Mouse (Mus musculus): ENCODE results near the gene Slc10a6. TPM values are rescaled to one million over a fixed set of nuclear protein-coding genes. Genes with fewer than 3 reads are reported as not detected.

Slc10a6 gene
- total RNA-seq, 1 experiment: 0.22 TPM

GRCm38 (mm10) chr5:103674482-103674881 lies 45.3 kb upstream of the Slc10a6 start:
- DNase-seq (ENCODE audit: low read depth, low spot score): no peak
- TF ChIP-seq HCFC1 (IDR thresholded peaks at IDR 0.05; ENCODE audit: borderline replicate concordance, insufficient read depth, low read length): no peak
- TF ChIP-seq ZNF384 (IDR thresholded peaks at IDR 0.05; ENCODE audit: low read depth, low read length): no peak
- TF ChIP-seq ZC3H11A (IDR thresholded peaks at IDR 0.05; ENCODE audit: borderline replicate concordance, low read depth, low read length): no peak
- no peak for TF ChIP-seq CHD2 (IDR thresholded peaks at IDR 0.05; ENCODE audit: low read depth, low read length)
- TF ChIP-seq MAFK (IDR thresholded peaks at IDR 0.05; ENCODE audit: insufficient read depth, low read depth, low read length): no peak
- in situ Hi-C loops (cut with MboI; ENCODE audit: low sequenced_read_pairs in 2 of 2, unreplicated experiment in 2 of 2): loop anchor here in 1 of 2 experiments (25.0 kb wide), 1 partner anchor 312 kb away; no protein-coding TSS in a partner anchor
- H3K36me3 ChIP-seq (ENCODE audit: control insufficient read depth, insufficient read depth, low read length, poor library complexity, severe bottlenecking): no peaks in the 10 kb centered on the region
- peaks cover 0 to 8% of the 10 kb centered on the region in 2 experiments; a peak in 3 of 4 replicates for H3K4me1 ChIP-seq (ENCODE audit: control insufficient read depth in 2 of 2, insufficient read depth in 2 of 2, low read length in 2 of 2, poor library complexity in 1 of 2)
- H3K27ac ChIP-seq (ENCODE audit: insufficient read depth, low read depth, low read length, poor library complexity, severe bottlenecking): no peak overlapping the region
- H3K9ac ChIP-seq (ENCODE audit: insufficient read depth, low read depth, low read length, poor library complexity, severe bottlenecking): no peak overlapping the region
- no peaks in the 10 kb centered on the region for H3K9me3 ChIP-seq (ENCODE audit: control insufficient read depth, insufficient read depth, low read depth, low read length)
- no peak overlapping the region for H3K4me3 ChIP-seq (ENCODE audit: insufficient read depth in 1 of 2, low read depth in 1 of 2, low read length in 2 of 2, poor library complexity in 1 of 2, severe bottlenecking in 1 of 2)

DNA sequence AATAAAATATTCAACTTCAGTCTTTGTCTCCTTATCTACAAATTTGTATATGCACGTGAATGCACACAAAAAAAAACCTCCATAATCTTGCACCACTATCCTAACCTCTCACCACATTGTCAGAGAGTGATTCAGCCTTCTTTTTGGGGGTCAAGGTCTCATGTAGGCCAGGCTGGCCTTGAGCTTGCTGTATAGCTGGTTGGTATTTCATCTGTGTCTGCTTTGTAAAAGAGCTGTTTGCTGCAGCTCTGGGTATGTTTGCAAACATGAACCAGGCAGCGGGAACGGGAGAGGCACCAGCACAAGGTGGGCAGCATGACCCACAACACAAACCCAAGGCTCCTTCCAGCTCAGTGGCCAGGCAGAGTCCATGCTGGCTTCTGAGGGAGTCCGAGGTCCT lies 44.4 kb upstream of the Slc10a6 start:
- Histone ChIP-seq H3K27ac (ENCODE audit: insufficient read depth, low read depth, low read length, poor library complexity, severe bottlenecking) (no peak overlapping the region), H3K4me1 (ENCODE audit: control insufficient read depth in 2 of 2, insufficient read depth in 2 of 2, low read length in 2 of 2, poor library complexity in 1 of 2) (peaks cover 0 to 8% of the 10 kb centered on the region in 2 experiments; a peak in 2 of 4 replicates), H3K4me3 (ENCODE audit: insufficient read depth in 1 of 2, low read depth in 1 of 2, low read length in 2 of 2, poor library complexity in 1 of 2, severe bottlenecking in 1 of 2) (no peak overlapping the region), H3K9ac (ENCODE audit: insufficient read depth, low read depth, low read length, poor library complexity, severe bottlenecking) (no peak overlapping the region), H3K36me3 (ENCODE audit: control insufficient read depth, insufficient read depth, low read length, poor library complexity, severe bottlenecking) (no peaks in the 10 kb centered on the region), H3K9me3 (ENCODE audit: control insufficient read depth, insufficient read depth, low read depth, low read length) (no peaks in the 10 kb centered on the region)
- TF ChIP-seq ZC3H11A (IDR thresholded peaks at IDR 0.05; ENCODE audit: borderline replicate concordance, low read depth, low read length): no peak
- no peak for TF ChIP-seq ZNF384 (IDR thresholded peaks at IDR 0.05; ENCODE audit: low read depth, low read length)
- no peak for TF ChIP-seq HCFC1 (IDR thresholded peaks at IDR 0.05; ENCODE audit: borderline replicate concordance, insufficient read depth, low read length)
- TF ChIP-seq CHD2 (IDR thresholded peaks at IDR 0.05; ENCODE audit: low read depth, low read length): no peak
- no peak for TF ChIP-seq MAFK (IDR thresholded peaks at IDR 0.05; ENCODE audit: insufficient read depth, low read depth, low read length)
- in situ Hi-C loops (cut with MboI; ENCODE audit: low sequenced_read_pairs in 2 of 2, unreplicated experiment in 2 of 2): loop anchor here in 1 of 2 experiments (25.0 kb wide), 1 partner anchor 311 kb away; no protein-coding TSS in a partner anchor
- no peak for DNase-seq (ENCODE audit: low read depth, low spot score)

GRCm38 (mm10) chr5:103671858-103672257 lies 42.7 kb upstream of the Slc10a6 start:
- in situ Hi-C loops (cut with MboI; ENCODE audit: low sequenced_read_pairs in 2 of 2, unreplicated experiment in 2 of 2): loop anchor here in 1 of 2 experiments (25.0 kb wide), 1 partner anchor 310 kb away; no protein-coding TSS in a partner anchor
- TF ChIP-seq CHD2 (IDR thresholded peaks at IDR 0.05; ENCODE audit: low read depth, low read length): no peak
- TF ChIP-seq ZC3H11A (IDR thresholded peaks at IDR 0.05; ENCODE audit: borderline replicate concordance, low read depth, low read length): no peak
- TF ChIP-seq MAFK (IDR thresholded peaks at IDR 0.05; ENCODE audit: insufficient read depth, low read depth, low read length): no peak
- no peak for TF ChIP-seq HCFC1 (IDR thresholded peaks at IDR 0.05; ENCODE audit: borderline replicate concordance, insufficient read depth, low read length)
- no peak for TF ChIP-seq ZNF384 (IDR thresholded peaks at IDR 0.05; ENCODE audit: low read depth, low read length)
- Histone ChIP-seq H3K4me3 (ENCODE audit: insufficient read depth in 1 of 2, low read depth in 1 of 2, low read length in 2 of 2, poor library complexity in 1 of 2, severe bottlenecking in 1 of 2) (no peak overlapping the region), H3K9ac (ENCODE audit: insufficient read depth, low read depth, low read length, poor library complexity, severe bottlenecking) (no peak overlapping the region), H3K36me3 (ENCODE audit: control insufficient read depth, insufficient read depth, low read length, poor library complexity, severe bottlenecking) (no peaks in the 10 kb centered on the region), H3K9me3 (ENCODE audit: control insufficient read depth, insufficient read depth, low read depth, low read length) (no peaks in the 10 kb centered on the region), H3K27ac (ENCODE audit: insufficient read depth, low read depth, low read length, poor library complexity, severe bottlenecking) (no peak overlapping the region), H3K4me1 (ENCODE audit: control insufficient read depth in 2 of 2, insufficient read depth in 2 of 2, low read length in 2 of 2, poor library complexity in 1 of 2) (peaks cover 0 to 8% of the 10 kb centered on the region in 2 experiments; a peak in 2 of 4 replicates)
- DNase-seq (ENCODE audit: low read depth, low spot score): no peak

DNA sequence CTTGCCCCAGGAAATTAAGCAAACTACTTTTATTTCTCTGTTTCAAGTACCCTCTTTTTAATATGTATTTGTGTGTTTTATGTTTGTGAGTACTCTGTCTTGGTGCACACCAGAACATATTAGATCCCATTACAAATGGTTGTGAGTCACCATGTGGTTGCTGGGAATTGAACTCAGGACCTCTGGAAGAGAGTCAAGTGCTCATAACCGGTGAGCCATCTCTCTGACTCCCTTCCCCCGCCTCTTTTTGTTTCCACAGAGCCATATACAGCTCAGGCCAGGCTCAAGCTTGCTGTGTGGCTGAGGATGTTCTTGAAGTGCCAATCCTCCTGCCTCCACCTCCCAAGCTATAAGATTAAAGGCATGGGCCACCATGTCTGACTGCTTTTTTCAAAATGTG lies 36.7 kb upstream of the Slc10a6 start:
- no peaks in the 10 kb centered on the region for H3K9me3 ChIP-seq (ENCODE audit: control insufficient read depth, insufficient read depth, low read depth, low read length)
- H3K27ac ChIP-seq (ENCODE audit: insufficient read depth, low read depth, low read length, poor library complexity, severe bottlenecking): no peak overlapping the region
- no peak overlapping the region for H3K4me3 ChIP-seq (ENCODE audit: insufficient read depth in 1 of 2, low read depth in 1 of 2, low read length in 2 of 2, poor library complexity in 1 of 2, severe bottlenecking in 1 of 2)
- H3K9ac ChIP-seq (ENCODE audit: insufficient read depth, low read depth, low read length, poor library complexity, severe bottlenecking): no peak overlapping the region
- TF ChIP-seq ZNF384 (IDR thresholded peaks at IDR 0.05; ENCODE audit: low read depth, low read length): no peak
- no peak for TF ChIP-seq HCFC1 (IDR thresholded peaks at IDR 0.05; ENCODE audit: borderline replicate concordance, insufficient read depth, low read length)
- TF ChIP-seq CHD2 (IDR thresholded peaks at IDR 0.05; ENCODE audit: low read depth, low read length): no peak
- no peak for TF ChIP-seq MAFK (IDR thresholded peaks at IDR 0.05; ENCODE audit: insufficient read depth, low read depth, low read length)
- TF ChIP-seq ZC3H11A (IDR thresholded peaks at IDR 0.05; ENCODE audit: borderline replicate concordance, low read depth, low read length): no peak
- H3K4me1 ChIP-seq (ENCODE audit: control insufficient read depth in 2 of 2, insufficient read depth in 2 of 2, low read length in 2 of 2, poor library complexity in 1 of 2): peaks cover 0 to 10% of the 10 kb centered on the region in 2 experiments; a peak in 2 of 4 replicates
- no peaks in the 10 kb centered on the region for H3K36me3 ChIP-seq (ENCODE audit: control insufficient read depth, insufficient read depth, low read length, poor library complexity, severe bottlenecking)
- in situ Hi-C loops (cut with MboI; ENCODE audit: low sequenced_read_pairs in 2 of 2, unreplicated experiment in 2 of 2): loop anchor here in 1 of 2 experiments (25.0 kb wide), 1 partner anchor 304 kb away; no protein-coding TSS in a partner anchor
- no peak for DNase-seq (ENCODE audit: low read depth, low spot score)

All from ES-E14 (cell line).